In the genomic region with DNA sequence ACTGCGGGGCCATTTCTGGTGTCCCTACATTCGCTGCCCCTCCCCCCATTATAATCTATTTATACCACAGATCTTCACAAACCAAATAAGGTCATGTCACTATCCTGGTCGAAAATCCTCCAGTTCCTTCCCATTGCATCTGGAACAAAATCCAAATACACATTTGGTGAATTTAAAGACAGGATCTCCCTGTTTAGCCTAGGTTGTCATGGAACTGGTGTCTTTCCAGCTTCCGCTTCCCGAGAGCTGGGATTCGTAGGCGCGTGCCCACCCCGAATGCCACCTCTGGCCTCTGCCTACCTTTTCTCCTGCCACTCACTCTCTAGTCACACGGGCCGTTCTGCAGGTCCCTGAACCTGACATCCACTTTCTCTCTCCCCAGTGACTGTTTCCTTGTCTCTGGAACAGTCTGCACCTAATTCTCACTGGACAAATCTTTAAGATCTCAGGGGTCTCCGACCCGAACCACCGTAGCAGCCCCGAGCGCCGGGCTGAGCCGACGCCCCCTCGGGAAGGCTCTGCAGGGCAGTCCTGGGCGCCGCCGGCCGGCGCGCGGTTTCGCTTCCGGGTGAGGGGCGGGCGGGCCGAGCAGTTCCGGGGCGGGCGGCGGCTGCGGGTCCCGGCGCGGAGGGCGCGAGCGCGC, we compare ENCODE assay signal across 7 mouse cellular contexts. TPM values are rescaled to one million over a fixed set of nuclear protein-coding genes. Genes with fewer than 3 reads are reported as not detected.
DNase-seq lines count a peak whose midpoint lies in the region; ATAC-seq and TF ChIP-seq lines count a peak whose summit lies in the region.

A gene (plus strand): TSS at position 618 of the 643 bp plus-strand sequence.

- peak; percentile 97 for ATAC-seq in intestine, embryonic 16.5 days
- peak; percentile 98 for ATAC-seq in midbrain, embryonic 11.5 days (ENCODE audit: low FRiP score)

- peak; percentile 90 for DNase-seq in adrenal gland, postnatal 10 days
- DNase-seq in embryo, embryonic 9.5 days (ENCODE audit: extremely low spot score) = peak; percentile 86
- no peak for DNase-seq in gonadal fat pad, adult 2 months (ENCODE audit: low read depth)
- peak; percentile 81 for DNase-seq in left cerebral cortex, postnatal 4 days
- DNase-seq in midbrain, embryonic 11.5 days (ENCODE audit: low spot score, missing footprints) = peak; percentile 97

- WGBS in intestine, embryonic 16.5 days = under 1% methylated on average over 32 of the region's 44 CpGs
- WGBS in midbrain, embryonic 11.5 days = under 1% methylated on average over 44 of the region's 44 CpGs
- WGBS in small intestine, adult 2 months = under 1% methylated on average over 43 of the region's 44 CpGs

- H3K4me1 ChIP-seq in intestine, embryonic 16.5 days (ENCODE audit: control insufficient read depth, insufficient read depth, low read length) = peaks cover 16% of the 10 kb centered on the region
- peaks cover 17% of the 10 kb centered on the region for H3K4me1 ChIP-seq in midbrain, embryonic 11.5 days (ENCODE audit: control insufficient read depth, insufficient read depth, low read length)
- H3K4me1 ChIP-seq in small intestine, adult 2 months (ENCODE audit: control insufficient read depth, insufficient read depth, insufficient read length, low read length) = peaks cover 4% of the 10 kb centered on the region; the same call in 1 of the 2 replicates

- peak; percentile 53; the same call in 1 of the 2 replicates for TF ChIP-seq POLR2A in small intestine, adult 2 months (IDR thresholded peaks at IDR 0.05; ENCODE audit: low read depth, low read length)

- no peaks in the 10 kb centered on the region for H3K36me3 ChIP-seq in intestine, embryonic 16.5 days (ENCODE audit: control insufficient read depth, insufficient read depth, low read length)
- no peaks in the 10 kb centered on the region for H3K36me3 ChIP-seq in midbrain, embryonic 11.5 days (ENCODE audit: control insufficient read depth, insufficient read depth, low read length)
- H3K36me3 ChIP-seq in small intestine, adult 2 months (ENCODE audit: control insufficient read depth, insufficient read depth, low read length) = no peaks in the 10 kb centered on the region

- H3K9ac ChIP-seq in intestine, embryonic 16.5 days (ENCODE audit: low read depth, low read length) = peak within 1 kb of the TSS; percentile 87
- H3K9ac ChIP-seq in midbrain, embryonic 11.5 days (ENCODE audit: low read length) = peak within 1 kb of the TSS; percentile 95

- no peaks in the 10 kb centered on the region for H3K9me3 ChIP-seq in intestine, embryonic 16.5 days (ENCODE audit: control insufficient read depth, low read length)
- no peaks in the 10 kb centered on the region for H3K9me3 ChIP-seq in midbrain, embryonic 11.5 days (ENCODE audit: control insufficient read depth, low read length)

- no peak for TF ChIP-seq CTCF in small intestine, adult 2 months (IDR thresholded peaks at IDR 0.05; ENCODE audit: extremely low read depth, insufficient read length, insufficient replicate concordance, low read depth, low read length)

- peak within 1 kb of the TSS; percentile 87 for H3K4me3 ChIP-seq in intestine, embryonic 16.5 days (ENCODE audit: low read length)
- H3K4me3 ChIP-seq in midbrain, embryonic 11.5 days (ENCODE audit: low read depth, low read length) = peak within 1 kb of the TSS; percentile 91
- peak within 1 kb of the TSS; percentile 72 for H3K4me3 ChIP-seq in small intestine, adult 2 months (ENCODE audit: low read depth, low read length)

- intact Hi-C loops in left cerebral cortex, postnatal 4 days (cut with DNase I) = loop anchor here (2.0 to 10.0 kb wide), 2 partner anchors 74 to 238 kb away; a partner anchor contains a TSS

- H3K27ac ChIP-seq in intestine, embryonic 16.5 days (ENCODE audit: low read length) = peak within 1 kb of the TSS; percentile 53
- H3K27ac ChIP-seq in midbrain, embryonic 11.5 days (ENCODE audit: low read depth, low read length) = peak within 1 kb of the TSS; percentile 57
- H3K27ac ChIP-seq in small intestine, adult 2 months (ENCODE audit: insufficient read depth, low read depth, low read length) = peak within 1 kb of the TSS; percentile 50; the same call in 1 of the 2 replicates

- H3K27me3 ChIP-seq in intestine, embryonic 16.5 days (replicated peaks; ENCODE audit: control insufficient read depth, insufficient read depth, low read length) = no peaks in the 10 kb centered on the region
- H3K27me3 ChIP-seq in midbrain, embryonic 11.5 days (ENCODE audit: control insufficient read depth, insufficient read depth, low read length) = no peaks in the 10 kb centered on the region
- H3K27me3 ChIP-seq in small intestine, adult 2 months (ENCODE audit: control insufficient read depth, insufficient read depth, low read length) = no peaks in the 10 kb centered on the region

- peak within 1 kb of the TSS; percentile 83 for H3K4me2 ChIP-seq in intestine, embryonic 16.5 days (ENCODE audit: low read depth, low read length)
- peak within 1 kb of the TSS; percentile 84 for H3K4me2 ChIP-seq in midbrain, embryonic 11.5 days

RNA-seq across cellular contexts. Expression of the gene that starts here (rescaled TPM):
- total RNA-seq in adrenal gland, postnatal 10 days (2021) = 10 to 100 TPM; 30.3 to 31.4 TPM
- 21.2 and 21.6 TPM in 2 replicates for polyA plus RNA-seq in gonadal fat pad, adult 2 months (2012; rRNA removed)
- polyA plus RNA-seq in intestine, embryonic 16.5 days (2015; fragmentation: Nextera tagmentation; extraction: Ambion mirVana) = 5.1 and 6.3 TPM in 2 replicates
- 10 to 100 TPM; 46.2 to 50.0 TPM for total RNA-seq in left cerebral cortex, postnatal 4 days (2021)
- polyA plus RNA-seq in midbrain, embryonic 11.5 days (2014; fragmentation: Nextera tagmentation; extraction: Ambion mirVana) = 12.5 and 15.0 TPM in 2 replicates
- polyA plus RNA-seq in small intestine, adult 2 months (2012; rRNA removed) = 3.8 and 5.3 TPM in 2 replicates
